ENCODE assay signal across 8 mouse cellular contexts in genomic region chr6:72512386-72513070, GRCm38 (mm10). TPM values are rescaled to one million over a fixed set of nuclear protein-coding genes. Genes with fewer than 3 reads are reported as not detected.
A peak's percentile ranks its signal among the peaks of the same experiment; 100 is the strongest.
DNase-seq lines count a peak whose midpoint lies in the region; ATAC-seq lines count a peak whose summit lies in the region.

No protein-coding gene starts in this region.

- WGBS in heart, embryonic 14.5 days: 2% methylated on average over 33 of the region's 33 CpGs
- WGBS in liver, embryonic 13.5 days (ENCODE audit: insufficient replicate concordance): 4% methylated on average over 33 of the region's 33 CpGs
- WGBS in stomach, embryonic 14.5 days: 7% methylated on average over 33 of the region's 33 CpGs

- no peaks in the 10 kb centered on the region for H3K27me3 ChIP-seq in heart, embryonic 14.5 days (ENCODE audit: control insufficient read depth, insufficient read depth, low read length)
- no peaks in the 10 kb centered on the region for H3K27me3 ChIP-seq in liver, embryonic 13.5 days
- no peaks in the 10 kb centered on the region for H3K27me3 ChIP-seq in stomach, embryonic 14.5 days (ENCODE audit: control insufficient read depth, insufficient read depth, low read length)

- peak; percentile 81 for ATAC-seq in erythroid progenitor cell, adult 5-6 weeks (replicated peaks; ENCODE audit: low FRiP score, poor library complexity, severe bottlenecking)
- peak; percentile 85 for ATAC-seq in heart, embryonic 14.5 days (ENCODE audit: insufficient number of reproducible peaks, insufficient read depth, low FRiP score, low read depth)
- peak; percentile 90 for ATAC-seq in liver, embryonic 13.5 days (ENCODE audit: low read depth)
- ATAC-seq in stomach, embryonic 14.5 days (ENCODE audit: insufficient number of reproducible peaks, insufficient read depth, low FRiP score, low read depth): peak; percentile 84

- peak; percentile 89 for DNase-seq in CD4-positive helper T cell, adult 2 months (ENCODE audit: low read depth, low spot score)
- peak; percentile 94 for DNase-seq in kidney, postnatal 14 days
- DNase-seq in liver, embryonic 13.5 days: peak; percentile 80
- DNase-seq in natural killer cell, adult 2 months (ENCODE audit: low spot score in 2 of 2): peak; percentile 65 to 72

- no peaks in the 10 kb centered on the region for H3K36me3 ChIP-seq in heart, embryonic 14.5 days (ENCODE audit: control insufficient read depth, insufficient read depth, low read length)
- H3K36me3 ChIP-seq in liver, embryonic 13.5 days: no peaks in the 10 kb centered on the region
- no peaks in the 10 kb centered on the region for H3K36me3 ChIP-seq in stomach, embryonic 14.5 days (ENCODE audit: control insufficient read depth, insufficient read depth, low read length)

- H3K9ac ChIP-seq in heart, embryonic 14.5 days (ENCODE audit: low read length): peak overlapping the region; percentile 77
- H3K9ac ChIP-seq in liver, embryonic 13.5 days: peak overlapping the region; percentile 68
- peak overlapping the region; percentile 10 for H3K9ac ChIP-seq in stomach, embryonic 14.5 days (replicated peaks; ENCODE audit: low read depth, low read length)

- peak overlapping the region; percentile 70 for H3K4me2 ChIP-seq in heart, embryonic 14.5 days (ENCODE audit: low read length)
- H3K4me2 ChIP-seq in liver, embryonic 13.5 days: peak overlapping the region; percentile 81
- peak overlapping the region; percentile 42 for H3K4me2 ChIP-seq in stomach, embryonic 14.5 days (replicated peaks; ENCODE audit: low read depth, low read length)

- peak overlapping the region; percentile 60 for H3K4me3 ChIP-seq in brown adipose tissue, adult 24 weeks (ENCODE audit: insufficient read depth, low read depth, low read length)
- H3K4me3 ChIP-seq in heart, embryonic 14.5 days (ENCODE audit: control insufficient read depth in 1 of 2, insufficient read depth in 1 of 2, low read depth in 1 of 2, low read length in 2 of 2): peak overlapping the region; percentile 35 to 37
- peak overlapping the region; percentile 54 for H3K4me3 ChIP-seq in liver, embryonic 13.5 days (replicated peaks)
- peak overlapping the region; percentile 15 for H3K4me3 ChIP-seq in stomach, embryonic 14.5 days (ENCODE audit: low read depth, low read length)

- H3K27ac ChIP-seq in brown adipose tissue, adult 24 weeks (replicated peaks; ENCODE audit: low read depth, low read length): peak overlapping the region; percentile 97
- H3K27ac ChIP-seq in heart, embryonic 14.5 days (replicated peaks in 1 of 2; ENCODE audit: control insufficient read depth in 1 of 2, insufficient read depth in 1 of 2, low read depth in 2 of 2, low read length in 2 of 2): peak overlapping the region; percentile 74 to 85
- H3K27ac ChIP-seq in liver, embryonic 13.5 days: peak overlapping the region; percentile 72
- peak overlapping the region; percentile 84 for H3K27ac ChIP-seq in stomach, embryonic 14.5 days (ENCODE audit: low read length)

- H3K4me1 ChIP-seq in brown adipose tissue, adult 24 weeks (ENCODE audit: control insufficient read depth, insufficient read depth, insufficient read length, low read length): peaks cover 29% of the 10 kb centered on the region
- peaks cover 25 to 31% of the 10 kb centered on the region in 2 experiments for H3K4me1 ChIP-seq in heart, embryonic 14.5 days (ENCODE audit: control insufficient read depth in 2 of 2, insufficient read depth in 2 of 2, low read length in 2 of 2)
- peaks cover 28% of the 10 kb centered on the region for H3K4me1 ChIP-seq in liver, embryonic 13.5 days (replicated peaks)
- peaks cover 7% of the 10 kb centered on the region; the same call in 1 of the 2 replicates for H3K4me1 ChIP-seq in stomach, embryonic 14.5 days (ENCODE audit: control insufficient read depth, insufficient read depth, low read length)

- no peaks in the 10 kb centered on the region for H3K9me3 ChIP-seq in heart, embryonic 14.5 days (ENCODE audit: control insufficient read depth, low read length)
- no peaks in the 10 kb centered on the region for H3K9me3 ChIP-seq in liver, embryonic 13.5 days (replicated peaks)
- no peaks in the 10 kb centered on the region for H3K9me3 ChIP-seq in stomach, embryonic 14.5 days (ENCODE audit: control insufficient read depth, low read depth, low read length)

RNA-seq across cellular contexts. Expression of gene Sh2d6, which starts 9.0 kb away (rescaled TPM):
- polyA plus RNA-seq in brown adipose tissue, adult 24 weeks (2012; ENCODE audit: insufficient read depth, insufficient read length, missing spikeins): not detected in 2 replicates
- total RNA-seq in erythroid progenitor cell, adult 5-6 weeks (2015; ENCODE audit: low replicate concordance): not detected in 2 replicates
- not detected in 2 replicates for total RNA-seq in erythroid progenitor cell, adult 5-6 weeks (2017; ENCODE audit: low replicate concordance)
- not detected in 2 replicates for polyA plus RNA-seq in heart, embryonic 14.5 days (2014; fragmentation: Nextera tagmentation; extraction: Ambion mirVana)
- not detected in 2 replicates for polyA plus RNA-seq in liver, embryonic 13.5 days (2015; fragmentation: Nextera tagmentation; extraction: Ambion mirVana)
- 0.32 TPM in 1 of 2 replicates, not detected in the other for polyA plus RNA-seq in stomach, embryonic 14.5 days (2014; fragmentation: Nextera tagmentation; extraction: Ambion mirVana)

RNA-seq across cellular contexts. Expression of gene Capg, which starts 31.7 kb away (rescaled TPM):
- polyA plus RNA-seq in brown adipose tissue, adult 24 weeks (2012; ENCODE audit: insufficient read depth, insufficient read length, missing spikeins): 8.2 and 11.9 TPM in 2 replicates
- 9.0 and 15.5 TPM in 2 replicates for total RNA-seq in erythroid progenitor cell, adult 5-6 weeks (2015; ENCODE audit: low replicate concordance)
- total RNA-seq in erythroid progenitor cell, adult 5-6 weeks (2017; ENCODE audit: low replicate concordance): 12.6 and 28.6 TPM in 2 replicates
- 26.0 and 27.2 TPM in 2 replicates for polyA plus RNA-seq in heart, embryonic 14.5 days (2014; fragmentation: Nextera tagmentation; extraction: Ambion mirVana)
- 13.9 and 15.2 TPM in 2 replicates for polyA plus RNA-seq in liver, embryonic 13.5 days (2015; fragmentation: Nextera tagmentation; extraction: Ambion mirVana)
- polyA plus RNA-seq in stomach, embryonic 14.5 days (2014; fragmentation: Nextera tagmentation; extraction: Ambion mirVana): 82.6 and 85.0 TPM in 2 replicates

Comparison
In these comparisons a context has a peak if more than half of its experiments do, and no peak if none do; other contexts are left out.
1. Peak in every context shown above with its lines: DNase-seq, ATAC-seq, H3K4me3 ChIP-seq and H3K27ac ChIP-seq.
2. H3K9ac ChIP-seq: peak in every context shown above with its lines; median percentile 77 in heart, embryonic 14.5 days; 68 in liver, embryonic 13.5 days; 10 in stomach, embryonic 14.5 days.